Mouse (Mus musculus): ENCODE results near the gene Parvg. TPM values are rescaled to one million over a fixed set of nuclear protein-coding genes. Genes with fewer than 3 reads are reported as not detected.
"Not testable (repeated sequence)": the region's sequence is repeated elsewhere in the genome, so short reads cannot be mapped to it uniquely, and the experiment has no call there.

Gene Parvg
- total RNA-seq (2021) (1 to 10 TPM; 2.8 to 3.9 TPM), polyA plus RNA-seq (2012; rRNA removed) (1.7 and 2.1 TPM in 2 replicates)
- long read RNA-seq, transcript Parvg-201 (13 exons, 2,619 nt): major isoform, 5 of 6 reads
- long read RNA-seq, partial matches to known transcripts: 1 of 6 reads
- long read RNA-seq, other reads (novel, unspliced or antisense): 0 of 6 reads

DNA sequence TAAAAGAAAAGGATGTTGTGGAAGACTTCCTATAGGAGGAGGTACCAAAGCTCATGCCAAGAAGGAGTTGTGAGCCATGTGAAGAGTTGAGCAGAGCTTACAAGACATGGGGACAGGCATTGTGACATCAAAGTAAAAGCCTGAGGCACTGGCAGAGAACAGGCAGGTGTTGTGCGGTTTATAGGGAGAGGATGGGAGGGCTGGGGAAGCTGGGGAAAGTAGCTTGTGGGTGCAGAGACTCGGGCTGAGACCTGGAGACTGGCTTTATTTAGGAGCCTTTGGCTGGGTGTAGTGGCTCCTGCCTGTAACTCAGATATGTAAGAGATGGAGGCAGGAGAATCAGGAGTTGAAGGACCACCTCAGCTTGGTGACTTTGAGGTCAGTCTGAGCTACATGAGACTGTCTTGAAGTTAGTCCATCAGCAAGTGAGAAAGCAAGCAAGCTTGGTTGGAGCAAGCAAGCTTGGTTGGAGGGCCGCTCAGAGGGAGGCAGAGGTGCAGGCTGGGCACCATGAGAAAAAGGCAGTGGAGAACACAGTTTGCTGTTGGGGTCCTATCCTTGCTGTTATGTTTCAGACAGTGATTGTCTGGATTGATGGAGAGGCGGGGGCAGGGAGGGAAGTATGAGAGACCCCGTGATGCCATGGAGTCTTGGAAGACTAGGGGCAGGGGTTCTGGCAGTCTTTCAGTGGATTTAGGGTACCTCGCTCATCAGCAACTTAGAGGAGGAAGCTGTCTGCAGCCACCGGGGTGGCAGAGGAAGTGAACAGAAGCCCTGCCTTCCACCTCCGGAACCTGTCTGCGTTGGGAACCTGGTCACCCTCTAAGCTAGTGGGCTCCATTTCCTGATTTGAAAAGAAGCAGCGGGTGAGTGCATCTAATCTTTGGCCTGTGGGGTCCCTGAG, at the start of gene Parvg:
Gene Parvg (plus strand): TSS at position 61 of the 904 bp plus-strand sequence.
- no peak for DNase-seq

DNA sequence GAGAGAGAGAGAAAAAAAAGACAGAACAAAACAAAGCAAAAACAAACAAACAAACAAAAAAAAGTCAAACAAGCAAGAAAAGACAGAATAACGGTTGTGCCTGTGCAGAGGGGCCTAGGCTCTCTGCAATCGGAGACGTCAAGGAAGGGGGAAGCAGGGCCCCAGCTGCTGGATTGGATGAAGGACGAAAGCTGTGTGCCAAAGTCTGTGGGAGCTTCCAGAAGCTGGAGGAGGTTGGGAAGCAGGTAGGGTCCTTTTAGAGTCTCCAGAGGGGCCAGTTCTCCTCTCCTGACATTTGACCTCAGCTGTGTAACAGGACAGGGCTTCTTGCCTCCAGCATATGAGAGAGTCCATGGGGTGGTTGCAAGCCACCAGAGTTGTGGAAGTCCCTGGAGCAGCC, 47.8 kb upstream of the Parvg start:
- DNase-seq: no peak

DNA sequence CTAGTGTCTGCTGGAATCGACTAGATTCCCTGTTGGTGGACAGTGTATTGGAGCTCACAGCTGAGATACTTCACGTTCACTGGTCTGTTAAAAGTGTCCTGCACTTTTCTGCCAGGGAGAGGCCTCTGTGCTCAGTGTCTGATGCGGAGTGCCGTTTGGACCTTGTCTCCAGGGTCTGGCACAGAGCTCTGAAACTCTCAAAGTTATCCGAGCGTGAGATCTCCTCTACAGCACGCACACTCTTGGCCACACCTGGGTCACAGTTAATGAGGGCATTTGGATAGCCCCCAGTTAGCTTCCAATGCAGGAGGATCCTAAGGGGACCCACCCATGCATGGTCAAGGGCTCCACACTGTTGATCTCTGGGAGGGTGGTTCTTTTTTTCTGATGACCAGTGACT, 45.7 kb upstream of the Parvg start:
- no peak for DNase-seq

DNA sequence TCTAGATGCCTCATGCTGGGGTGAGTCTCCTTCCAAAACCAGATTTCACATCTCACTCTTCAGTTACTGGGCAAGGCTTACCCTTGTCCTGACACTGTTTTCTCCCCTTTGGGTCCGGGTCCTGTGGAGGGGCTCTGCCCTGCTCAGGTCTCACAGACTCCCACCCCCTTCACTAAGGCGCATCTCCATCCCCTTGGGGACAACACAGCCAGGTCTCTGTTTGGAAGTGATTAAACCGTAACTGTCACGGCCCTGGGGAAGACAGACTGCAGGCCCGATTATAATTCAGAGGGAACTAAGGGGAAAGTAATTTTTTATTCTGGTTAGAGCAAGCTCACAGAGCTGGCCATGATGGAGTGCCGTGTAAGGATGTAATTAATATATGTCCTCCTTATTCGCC, 45.2 kb upstream of the Parvg start:
- DNase-seq: no peak

DNA sequence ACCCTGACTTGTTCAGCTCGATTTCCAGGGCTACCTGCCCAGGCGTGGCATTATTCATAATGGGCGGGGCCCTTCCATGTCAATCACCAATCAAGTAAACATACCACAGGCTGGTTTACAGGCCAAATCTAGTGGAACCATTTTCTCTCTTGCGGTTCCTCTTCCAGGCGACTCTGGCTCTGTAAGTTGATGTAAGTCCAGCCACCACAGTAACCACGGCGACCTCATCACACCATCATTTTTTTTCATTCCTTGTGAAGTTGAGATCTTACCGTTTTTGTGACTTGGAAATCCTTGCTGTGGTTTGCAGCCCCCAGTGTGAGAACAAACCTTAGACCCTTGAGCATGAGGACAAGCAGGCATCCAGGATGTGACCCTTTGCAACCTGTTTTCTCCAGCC, 43.5 kb upstream of the Parvg start:
- no peak for DNase-seq

DNA sequence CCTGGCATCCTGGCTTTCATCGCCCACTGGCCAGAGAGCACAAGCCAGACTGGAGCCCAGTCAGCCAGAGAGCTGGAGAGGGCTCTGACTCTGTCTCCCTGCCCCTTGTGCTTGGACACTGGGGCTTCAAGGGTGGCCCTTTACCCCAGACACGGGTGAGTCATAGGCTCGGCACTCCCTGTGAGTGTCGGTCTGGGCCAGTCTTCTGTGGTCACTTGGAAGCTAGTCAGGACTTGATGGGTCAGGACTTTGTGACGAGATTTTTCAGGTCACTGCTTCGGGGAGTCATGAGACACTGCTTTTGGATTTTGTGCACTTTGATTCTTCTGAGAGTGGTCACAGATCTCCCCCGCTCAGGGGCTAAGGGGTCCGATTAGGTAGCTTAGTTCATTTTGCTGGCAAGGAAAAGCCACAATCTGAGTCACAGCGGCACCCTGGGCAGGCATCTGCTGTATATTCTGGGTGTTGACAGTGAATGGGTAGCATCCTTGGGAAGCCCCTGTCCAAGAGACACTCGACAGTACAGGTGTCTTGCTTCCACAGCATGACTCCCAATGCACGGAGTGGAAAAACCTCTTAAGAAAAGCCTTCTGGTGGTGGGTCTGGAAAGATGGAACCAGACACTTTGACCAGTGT, 43.0 kb upstream of the Parvg start:
- DNase-seq: peak; percentile 79

DNA sequence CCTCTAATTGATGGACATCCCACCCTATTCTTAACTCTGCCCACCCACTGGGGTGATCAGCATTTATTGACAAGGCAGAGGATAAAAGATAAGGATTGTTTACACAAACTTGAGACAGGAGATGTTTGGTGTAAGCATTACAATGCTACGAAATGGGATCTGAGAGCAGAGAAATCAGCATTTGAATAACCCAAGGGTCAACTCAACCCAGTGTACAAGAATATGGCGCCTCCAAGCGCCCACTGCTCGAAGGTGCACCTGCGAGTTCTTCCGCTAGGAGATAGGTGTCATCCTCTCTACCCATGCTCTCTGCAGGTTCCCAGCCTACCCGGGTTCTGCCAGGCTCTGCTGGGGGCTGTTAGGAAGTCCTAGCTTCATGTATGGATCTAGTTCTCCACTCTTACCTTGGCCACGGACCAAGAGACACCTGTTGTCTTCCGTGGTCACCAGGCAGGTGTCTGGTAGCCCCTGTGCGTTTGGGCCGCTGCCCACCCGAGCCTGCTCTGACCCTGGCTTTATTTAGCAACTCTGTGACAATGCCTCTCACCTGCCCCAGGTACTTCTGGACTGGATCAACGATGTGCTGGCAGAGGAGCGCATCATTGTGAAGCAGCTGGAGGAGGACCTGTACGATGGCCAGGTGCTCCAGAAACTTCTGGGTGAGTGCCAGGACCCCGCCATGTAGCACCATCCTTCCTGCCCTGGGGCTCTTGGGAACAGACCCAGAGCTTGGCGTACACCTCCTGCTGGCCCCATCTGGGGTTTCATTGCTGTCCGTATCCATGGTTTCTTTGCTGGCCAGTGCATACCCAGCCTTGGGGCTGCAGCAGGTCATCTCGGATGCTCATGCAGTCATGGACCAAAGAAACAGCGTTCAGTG, 41.4 kb upstream of the Parvg start:
- DNase-seq: no peak

DNA sequence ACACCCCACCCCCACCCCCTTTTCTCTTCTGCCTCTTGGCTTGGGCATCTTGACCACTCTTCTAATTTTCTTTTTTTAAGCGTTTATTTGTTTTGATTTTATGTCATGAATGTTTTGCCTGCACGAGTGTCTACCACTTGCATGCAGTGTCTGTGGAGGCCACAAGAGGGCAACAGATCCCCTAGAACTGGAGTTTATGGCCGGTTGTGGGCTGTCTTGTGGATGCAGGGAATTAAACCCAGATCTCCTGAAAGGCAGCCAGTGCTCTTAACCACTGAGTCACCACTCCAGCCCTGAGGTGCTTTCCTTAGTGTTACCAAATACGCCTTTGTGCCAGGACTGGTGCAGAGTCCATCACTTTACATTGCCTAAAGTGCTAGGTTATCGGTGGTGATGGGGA, 39.8 kb upstream of the Parvg start:
- DNase-seq: peak; percentile 44

DNA sequence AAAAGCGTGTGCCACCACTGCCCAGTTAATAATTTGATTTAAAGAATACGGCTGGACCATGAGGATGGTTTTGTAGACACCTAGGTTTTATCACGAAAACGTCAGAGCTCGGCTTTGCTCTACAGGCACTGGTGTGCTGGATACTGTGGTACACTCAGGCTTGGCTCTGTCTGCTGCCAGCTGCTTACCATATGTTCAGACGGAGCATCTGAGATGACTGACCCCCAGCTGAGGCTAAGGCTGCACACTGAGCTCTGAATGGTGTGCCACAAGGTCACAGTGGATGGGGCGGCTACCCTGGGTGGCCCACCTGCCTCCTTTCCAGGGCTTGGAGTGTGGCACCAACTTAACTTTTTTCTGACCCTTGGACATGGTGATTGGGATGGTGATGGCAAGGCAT, 38.4 kb upstream of the Parvg start:
- DNase-seq: no peak

DNA sequence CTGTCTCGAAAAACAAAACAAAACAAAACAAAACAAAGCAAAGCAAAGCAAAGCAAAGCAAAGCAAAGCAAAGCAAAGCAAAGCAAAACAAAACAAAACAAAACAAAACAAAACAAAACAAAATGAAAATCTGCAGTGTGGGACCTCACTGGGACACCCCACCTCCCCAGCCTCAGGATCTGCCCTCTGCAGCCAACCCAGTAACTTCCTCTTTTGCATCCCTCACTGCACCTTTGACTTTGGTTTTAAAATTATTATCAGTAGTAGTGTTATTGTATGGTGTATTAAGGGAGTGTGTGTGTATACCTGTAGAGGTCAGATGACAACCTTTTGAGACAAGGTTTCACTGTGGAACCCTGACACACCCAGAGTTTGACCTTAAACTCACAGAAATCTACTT, 34.9 kb upstream of the Parvg start:
- DNase-seq: not testable (repeated sequence)

DNA sequence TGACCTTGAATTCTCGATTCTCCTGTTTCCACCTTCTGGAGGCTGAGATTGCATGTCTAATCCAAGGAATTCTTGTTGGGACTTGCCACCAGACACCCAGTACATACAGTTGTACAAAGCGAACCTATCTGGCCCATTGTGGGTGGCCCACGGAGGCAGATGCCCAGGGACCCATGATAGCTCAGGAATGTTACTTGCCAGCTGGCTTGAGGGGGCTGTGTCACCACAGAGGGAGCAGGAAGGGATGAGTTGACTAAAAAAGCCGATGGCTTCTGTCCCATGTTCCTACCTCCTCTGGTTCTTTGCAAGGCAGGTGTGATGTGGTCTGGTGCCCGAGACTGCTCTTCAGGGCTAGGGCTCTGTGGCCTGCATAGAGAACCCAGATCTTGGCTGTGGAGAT, 32.7 kb upstream of the Parvg start:
- DNase-seq: no peak

DNA sequence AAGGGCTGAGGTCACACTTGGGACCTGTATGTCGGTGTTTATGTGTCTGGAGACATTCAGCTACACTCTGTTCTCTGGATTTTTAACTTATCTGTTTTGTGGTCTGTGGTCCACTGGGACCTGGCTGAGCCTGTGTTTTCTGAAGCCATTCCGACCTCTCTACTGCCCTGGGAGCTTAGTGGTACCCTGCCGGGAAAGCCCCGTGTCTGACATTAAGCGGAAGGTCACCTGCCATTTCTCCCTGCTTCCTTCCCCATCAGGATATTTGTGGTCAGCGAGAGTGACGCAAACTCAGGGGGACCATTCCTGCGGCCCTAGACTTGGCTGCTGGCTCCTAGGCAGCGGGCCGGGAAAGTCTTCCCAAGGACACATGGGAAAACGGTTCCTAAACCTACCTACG, 30.2 kb upstream of the Parvg start:
- DNase-seq: no peak

DNA sequence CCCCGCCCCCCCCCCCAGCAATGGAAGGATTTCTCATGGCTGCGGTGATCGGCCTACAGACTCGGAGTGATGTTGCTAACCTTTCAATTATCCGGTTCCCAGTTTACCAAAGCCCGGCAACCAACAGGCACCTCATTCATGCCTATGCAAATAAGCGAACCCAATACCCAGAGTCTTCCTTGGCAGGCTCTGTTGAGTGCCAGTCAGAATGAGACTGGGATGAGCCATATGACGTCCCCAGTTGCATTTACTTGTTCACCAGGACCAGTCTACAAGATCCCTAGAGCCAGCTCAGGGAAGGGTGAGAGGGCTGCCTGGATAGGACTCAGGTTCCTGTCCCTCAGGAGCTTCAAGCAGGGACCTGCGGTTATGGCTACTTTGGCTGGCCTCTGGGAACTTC, 29.4 kb upstream of the Parvg start:
- DNase-seq: no peak

DNA sequence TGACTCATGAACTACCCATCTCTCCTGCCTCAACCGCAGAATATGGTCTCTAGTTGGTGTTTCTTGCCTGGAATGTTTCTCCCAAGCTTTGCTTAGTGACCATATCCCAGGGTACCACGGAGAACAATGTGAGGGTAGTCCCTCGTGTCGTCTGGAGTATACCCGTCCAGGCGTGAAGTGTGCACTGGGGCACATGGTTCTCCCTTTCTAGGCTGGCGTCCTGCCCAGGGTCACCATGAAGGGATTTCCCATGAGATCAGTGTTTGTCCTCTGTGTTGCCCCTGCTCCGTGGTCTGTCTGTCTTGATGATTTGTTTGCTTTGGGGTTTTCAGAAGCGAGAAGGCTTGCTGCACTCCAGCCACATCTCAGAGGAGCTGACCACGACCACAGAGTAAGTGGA, 28.6 kb upstream of the Parvg start:
- no peak for DNase-seq

DNA sequence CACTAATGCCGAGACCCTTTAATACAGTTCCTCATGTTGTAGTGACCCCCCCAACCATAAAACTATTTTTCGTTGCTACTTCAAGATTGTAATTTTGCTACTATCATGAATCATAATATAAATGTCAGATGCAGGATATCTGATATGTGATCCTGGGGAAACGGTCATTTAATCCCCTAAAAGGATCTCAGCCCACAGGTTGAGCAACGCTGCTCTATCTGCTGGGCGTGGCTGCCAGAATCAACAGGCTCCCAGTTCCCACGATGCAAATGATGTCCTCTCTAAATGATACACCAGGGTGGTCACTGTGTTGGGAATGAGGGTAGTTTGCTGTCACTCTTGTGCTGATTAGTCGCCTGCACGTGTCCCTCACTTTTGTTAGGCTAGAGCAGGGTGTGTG, 26.4 kb upstream of the Parvg start:
- DNase-seq: no peak

DNA sequence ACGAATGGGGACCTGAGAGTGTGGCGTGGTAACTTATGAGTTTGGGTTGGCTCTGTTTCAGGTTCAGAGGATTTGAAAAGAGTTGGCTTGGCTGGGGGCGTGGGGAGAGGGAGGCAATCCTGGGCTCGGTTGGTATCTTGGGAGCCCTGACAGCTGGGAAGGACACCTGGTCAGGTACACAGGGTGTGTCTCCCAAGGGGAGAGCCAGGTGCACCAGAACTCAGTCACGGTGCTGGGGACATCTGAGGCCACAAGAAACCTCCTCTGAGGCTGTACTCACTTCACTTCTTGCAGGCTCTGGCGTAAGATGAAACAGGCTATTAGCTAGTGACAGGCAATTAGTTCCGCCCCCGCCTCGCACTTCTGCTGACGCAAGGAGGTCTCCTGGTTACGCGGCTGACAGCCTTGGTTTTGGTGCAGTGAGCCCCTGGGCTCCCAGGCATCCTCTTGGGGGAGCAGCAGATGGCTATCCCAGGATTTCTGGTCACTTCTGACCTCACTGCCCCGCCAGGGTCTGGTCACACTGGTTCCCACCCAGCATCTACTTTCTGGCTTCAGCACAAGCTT, 24.9 kb upstream of the Parvg start:
- peak; percentile 27 for DNase-seq

DNA sequence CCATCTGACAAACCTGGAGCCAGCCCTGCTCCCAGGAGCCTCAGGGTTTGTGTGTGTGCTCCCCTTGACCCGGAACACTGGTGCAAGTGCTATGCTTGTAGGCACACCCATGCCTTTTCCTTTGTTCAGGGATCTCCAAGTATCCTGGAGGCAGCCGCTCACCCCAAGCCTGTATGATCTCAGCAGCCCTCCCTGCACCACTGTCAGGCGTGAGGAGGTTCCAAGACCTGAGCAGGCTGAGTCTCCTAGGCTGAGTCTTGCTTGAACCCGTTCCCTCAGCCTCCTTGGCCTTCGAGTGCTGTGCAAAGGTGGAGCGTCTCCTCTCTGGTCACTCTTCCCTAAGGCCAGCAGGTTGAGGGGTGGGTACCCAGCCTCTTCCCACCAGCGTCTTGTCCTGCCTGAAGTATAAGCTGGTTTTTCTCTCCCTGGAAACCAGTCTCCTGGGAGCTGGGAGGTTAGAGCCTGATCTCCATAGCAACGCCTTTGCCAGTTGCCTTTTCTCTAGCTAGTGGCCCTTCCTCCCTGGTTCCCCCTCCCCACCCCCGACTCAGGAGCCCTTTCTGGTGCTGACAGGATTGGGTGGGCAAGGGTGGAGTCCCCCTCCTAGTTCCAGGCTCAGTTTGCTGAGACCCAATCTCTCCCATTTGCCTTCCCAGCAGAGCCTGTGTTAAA, 24.0 kb upstream of the Parvg start:
- DNase-seq: no peak

DNA sequence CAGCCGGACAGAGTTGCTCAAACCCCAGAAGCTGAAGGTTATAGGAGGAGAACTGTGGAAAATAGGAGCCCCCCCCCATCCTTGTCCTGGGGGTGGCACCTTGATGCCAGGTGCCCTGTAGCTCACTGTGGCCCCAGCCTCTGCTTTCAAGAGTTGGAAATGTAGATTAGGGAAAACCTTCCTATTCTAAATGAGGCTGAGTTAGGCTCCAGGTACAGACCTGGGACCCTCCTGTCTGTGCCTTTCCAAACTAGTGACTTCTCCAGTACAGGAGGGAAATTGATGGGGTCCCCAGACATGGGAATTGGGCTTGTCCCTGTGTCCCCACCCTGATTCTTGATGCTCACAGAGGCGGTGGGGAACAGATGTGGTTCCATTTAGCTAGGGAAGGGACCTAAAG, 23.2 kb upstream of the Parvg start:
- no peak for DNase-seq

DNA sequence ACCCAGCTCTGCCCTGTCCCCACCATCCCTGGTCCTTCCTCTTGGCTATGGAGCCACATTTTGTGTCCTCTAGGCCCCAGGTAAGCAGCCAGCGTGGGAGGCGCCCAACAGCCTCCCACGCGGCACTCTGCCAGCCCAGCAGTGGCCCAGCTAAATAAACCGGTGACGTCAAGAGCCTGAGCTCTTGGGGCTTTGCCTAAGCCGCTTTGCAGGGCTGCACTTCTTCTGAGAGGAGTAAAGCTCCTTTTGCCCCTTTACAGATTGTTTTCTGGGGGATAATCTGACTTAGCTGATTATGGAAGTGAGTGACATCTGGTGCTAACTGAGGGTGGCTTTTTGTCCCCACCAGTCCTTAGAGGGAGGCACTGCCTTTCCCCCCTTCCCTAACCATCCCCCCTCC, 22.8 kb upstream of the Parvg start:
- peak; percentile 52 for DNase-seq

DNA sequence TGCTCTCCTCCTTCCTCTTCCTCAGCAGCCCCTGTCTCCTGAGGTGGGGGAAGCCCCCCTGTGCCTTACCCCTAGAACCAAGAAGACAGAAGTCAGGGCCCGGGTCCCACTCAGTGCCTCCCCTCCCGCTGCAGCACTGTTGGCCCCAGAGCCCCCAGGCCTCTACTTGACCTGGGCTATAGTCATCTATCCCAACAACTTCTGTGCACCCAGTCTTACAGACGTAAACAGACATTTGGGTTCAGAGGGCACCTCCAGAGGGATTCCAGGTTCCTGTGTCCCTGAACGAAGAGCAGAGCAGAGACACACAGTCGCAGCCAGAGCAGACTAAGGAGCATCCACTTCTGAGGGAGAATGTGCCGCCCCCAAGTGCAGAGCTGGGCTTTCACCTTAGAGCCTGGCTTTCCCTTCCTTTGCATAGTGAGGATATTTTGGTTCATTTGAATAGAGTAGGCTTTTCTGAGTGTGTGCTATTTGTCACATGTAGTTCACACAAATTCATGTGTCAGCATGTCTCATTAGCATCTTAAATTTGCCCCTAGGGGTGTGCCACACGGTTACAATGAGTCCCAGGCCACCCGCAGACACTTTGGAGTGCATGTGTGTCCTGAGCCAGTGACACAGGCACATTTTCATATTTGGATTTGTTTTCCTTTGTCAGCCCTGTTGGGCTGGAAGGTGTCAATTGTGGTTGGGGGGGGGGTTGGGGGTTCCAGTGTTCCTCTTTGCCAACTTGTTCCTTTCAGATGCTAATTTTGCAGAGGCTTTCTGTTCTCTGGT, 22.0 kb upstream of the Parvg start:
- no peak for DNase-seq

DNA sequence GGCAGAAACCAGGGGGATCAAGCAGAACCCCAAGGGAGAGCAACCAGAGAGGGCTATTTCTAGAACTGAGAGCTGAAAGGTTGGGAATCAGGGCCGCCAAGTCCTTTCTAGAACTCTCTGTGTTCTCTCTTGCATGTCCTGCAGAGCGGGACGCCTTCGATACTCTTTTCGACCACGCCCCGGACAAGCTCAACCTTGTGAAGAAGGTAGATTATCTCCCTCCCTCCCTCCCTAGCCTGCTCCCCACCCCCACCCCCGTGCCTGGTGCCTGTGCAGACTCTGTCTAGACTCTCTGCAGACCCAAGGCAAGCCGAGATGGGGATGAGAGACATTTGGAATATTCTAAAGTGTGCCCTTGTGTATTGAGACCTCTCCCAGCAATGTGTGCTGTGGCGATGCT, 20.6 kb upstream of the Parvg start:
- no peak for DNase-seq
